Mouse (Mus musculus) midbrain, embryonic 16.5 days (tissue): ENCODE data around the gene Flywch2. TPM values are rescaled to one million over a fixed set of nuclear protein-coding genes. Genes with fewer than 3 reads are reported as not detected.

ENCODE experiments used
- ATAC-seq: fragments of 200-750 bp; cut with Nextera tagmentation; 2 replicates; pipeline ENCODE4 v1.8.0; 2017; ENCODE audit warnings: moderate TSS enrichment
- H3K27ac ChIP-seq: fragments of 300-500 bp; sonication (generic); 2 replicates; pipeline ENCODE4 v1.5.1; 2014; ENCODE audit warnings: mild to moderate bottlenecking, low read length, mixed read lengths
- H3K27me3 ChIP-seq: fragments of 300-500 bp; sonication (generic); 2 replicates; pipeline ENCODE4 v1.6.1; 2014; ENCODE audit warnings: low read depth, low read length, mixed read lengths; ENCODE audit not compliant: control insufficient read depth, insufficient read depth
- H3K36me3 ChIP-seq: fragments of 300-500 bp; sonication (generic); 2 replicates; pipeline ENCODE4 v1.6.1; 2014; ENCODE audit warnings: mild to moderate bottlenecking, low read length, moderate library complexity, mixed read lengths; ENCODE audit not compliant: control insufficient read depth, insufficient read depth
- H3K4me1 ChIP-seq: fragments of 300-500 bp; sonication (generic); 2 replicates; pipeline ENCODE4 v1.6.1; 2014; ENCODE audit warnings: mild to moderate bottlenecking, low read length, mixed read lengths; ENCODE audit not compliant: control insufficient read depth, insufficient read depth
- H3K4me2 ChIP-seq: fragments of 300-500 bp; sonication (generic); 2 replicates; pipeline ENCODE4 v1.6.1; 2014; ENCODE audit warnings: mild to moderate bottlenecking, low read length, mixed read lengths
- H3K4me3 ChIP-seq: fragments of 300-500 bp; sonication (generic); 2 replicates; pipeline ENCODE4 v1.5.1; 2014; ENCODE audit warnings: low read depth, mild to moderate bottlenecking, low read length, moderate library complexity, mixed read lengths
- H3K9ac ChIP-seq: fragments of 300-500 bp; sonication (generic); 2 replicates; pipeline ENCODE4 v1.6.1; 2014; ENCODE audit warnings: low read depth, low read length, mixed read lengths
- H3K9me3 ChIP-seq: fragments of 300-500 bp; sonication (generic); replicated peaks from 2 replicates; pipeline ENCODE4 v1.6.1; 2014; ENCODE audit warnings: mild to moderate bottlenecking, low read length, mixed read lengths; ENCODE audit not compliant: control insufficient read depth, poor library complexity, severe bottlenecking
- WGBS: fragments of 180-500 bp; shearing (Covaris S2); extraction: QIAGEN DNeasy Blood & Tissue Kit; methylation state at CpG from one replicate; pipeline ENCODE4 v1.1.7; 2014; 5-methylcytosine and 5-hydroxymethylcytosine counted together
- microRNA-seq: library from miRNA; unstranded; fragments of <30 nt; microRNA quantifications from one replicate; pipeline ENCODE4, GENCODE M21; 2017
- polyA plus RNA-seq: library from polyadenylated mRNA; unstranded; fragments of >200 nt; fragmentation: Nextera tagmentation; extraction: Ambion mirVana; gene quantifications from 2 replicates; pipeline ENCODE4 v1.2.1, GENCODE M21; 2015

Gene Flywch2
- polyA plus RNA-seq, 1 experiment from 2014 or later = 81.3 TPM

DNA sequence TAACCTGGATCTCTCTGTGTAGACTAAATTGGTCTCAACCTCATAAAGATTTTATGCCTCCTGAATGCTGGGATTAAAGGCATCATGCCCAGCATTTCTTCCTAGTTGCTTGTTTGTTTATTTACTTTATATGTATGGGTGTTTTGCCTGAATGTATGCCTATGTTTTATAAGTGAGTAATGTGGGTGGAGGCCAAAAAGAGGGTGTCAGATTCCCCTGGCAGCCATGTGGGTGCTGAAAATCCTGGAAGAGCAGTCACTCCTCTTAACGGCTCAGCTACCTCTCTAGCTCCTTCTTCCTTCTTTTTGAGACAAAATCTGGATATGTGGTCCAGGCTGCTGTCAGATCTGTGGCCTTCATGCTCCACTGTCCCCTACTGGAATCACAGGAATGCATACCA, 55.4 kb downstream of the Flywch2 start:
- Histone ChIP-seq H3K4me3 (no peak overlapping the region), H3K27ac (no peak overlapping the region), H3K9ac (no peak overlapping the region), H3K36me3 (peaks cover under 1% of the 10 kb centered on the region; the same call in 1 of the 2 replicates), H3K4me1 (peaks cover 8% of the 10 kb centered on the region; the same call in 1 of the 2 replicates), H3K9me3 (no peaks in the 10 kb centered on the region), H3K27me3 (no peaks in the 10 kb centered on the region), H3K4me2 (no peak overlapping the region)
- no peak for ATAC-seq
- WGBS = 57% methylated on average over 1 of the region's 1 CpGs

Small RNA genes lying within 50 kb of the gene (microRNA-seq; reads per million reads assigned to microRNA genes)
- gene Mir5125 = 1.4 reads per million

Other genes with a start within 250 kb of the Flywch2 start
- gene Zfp213, start 221.8 kb downstream of the Flywch2 start, polyA plus RNA-seq = 16.0 and 17.9 TPM in 2 replicates
- 28.4 and 29.4 TPM in 2 replicates for gene Zfp13, start 186.6 kb downstream of the Flywch2 start, polyA plus RNA-seq
- not detected in 2 replicates for gene Zscan10, start 185.2 kb downstream of the Flywch2 start, polyA plus RNA-seq
- gene Mmp25, start 140.8 kb downstream of the Flywch2 start, polyA plus RNA-seq = 0.94 and 1.6 TPM in 2 replicates
- 0.15 TPM in 1 of 2 replicates, not detected in the other for gene Bicdl2, start 125.6 kb downstream of the Flywch2 start, polyA plus RNA-seq
- 129 and 137 TPM in 2 replicates for gene Hcfc1r1, start 112.5 kb downstream of the Flywch2 start, polyA plus RNA-seq
- 34.4 and 36.0 TPM in 2 replicates for gene Thoc6, start 112.2 kb downstream of the Flywch2 start, polyA plus RNA-seq
- 2.5 and 2.6 TPM in 2 replicates for gene Tnfrsf12a, start 108.6 kb downstream of the Flywch2 start, polyA plus RNA-seq
- 0.52 and 1.2 TPM in 2 replicates for gene Cldn6, start 106.8 kb downstream of the Flywch2 start, polyA plus RNA-seq
- 0.62 and 0.67 TPM in 2 replicates for gene Cldn9, start 102.1 kb downstream of the Flywch2 start, polyA plus RNA-seq
- 0.07 and 0.19 TPM in 2 replicates for gene 1520401A03Rik, start 63.3 kb downstream of the Flywch2 start, polyA plus RNA-seq
- gene Pkmyt1, start 59.7 kb downstream of the Flywch2 start, polyA plus RNA-seq = 17.9 and 19.7 TPM in 2 replicates
- gene Paqr4, start 45.2 kb downstream of the Flywch2 start, polyA plus RNA-seq = 70.9 and 75.7 TPM in 2 replicates
- 1.6 and 1.8 TPM in 2 replicates for gene Kremen2, start 40.2 kb downstream of the Flywch2 start, polyA plus RNA-seq
- gene Flywch1, start 14.5 kb downstream of the Flywch2 start, polyA plus RNA-seq = 205 and 220 TPM in 2 replicates
- gene Srrm2, start 4.5 kb upstream of the Flywch2 start, polyA plus RNA-seq = 467 and 529 TPM in 2 replicates
- gene Elob, start 43.1 kb upstream of the Flywch2 start, polyA plus RNA-seq = 1,162 and 1,206 TPM in 2 replicates
- 0.18 TPM in 1 of 2 replicates, not detected in the other for gene Prss33, start 50.0 kb upstream of the Flywch2 start, polyA plus RNA-seq
- not detected in 2 replicates for gene Prss32, start 57.8 kb upstream of the Flywch2 start, polyA plus RNA-seq
- 0.88 and 1.6 TPM in 2 replicates for gene Prss41, start 58.1 kb upstream of the Flywch2 start, polyA plus RNA-seq
- not detected in 2 replicates for gene Prss21, start 82.0 kb upstream of the Flywch2 start, polyA plus RNA-seq
- gene Dcpp1, start 94.8 kb upstream of the Flywch2 start, polyA plus RNA-seq = not detected in 2 replicates
- not detected in 2 replicates for gene Dcpp2, start 94.8 kb upstream of the Flywch2 start, polyA plus RNA-seq
- gene Dcpp3, start 131.4 kb upstream of the Flywch2 start, polyA plus RNA-seq = not detected in 2 replicates
- gene Sbp, start 155.6 kb upstream of the Flywch2 start, polyA plus RNA-seq = not detected in 2 replicates
- not detected in 2 replicates for gene Sbpl, start 169.2 kb upstream of the Flywch2 start, polyA plus RNA-seq
- 0.24 TPM in 1 of 2 replicates, not detected in the other for gene Prss30, start 194.5 kb upstream of the Flywch2 start, polyA plus RNA-seq
- not detected in 2 replicates for gene Prss22, start 212.0 kb upstream of the Flywch2 start, polyA plus RNA-seq